Mouse (Mus musculus): ENCODE results near the gene Nudt9. TPM values are rescaled to one million over a fixed set of nuclear protein-coding genes. Genes with fewer than 3 reads are reported as not detected.

Nudt9 gene
- polyA plus RNA-seq, 1 experiment, result 58.0 TPM

GRCm38 (mm10) chr5:104096078-104096938, 50.2 kb downstream of the Nudt9 start:
- Histone ChIP-seq H3K4me3 (ENCODE audit: low read depth, low read length) (no peak overlapping the region), H3K4me1 (ENCODE audit: control insufficient read depth, insufficient read depth, insufficient read length, low read length) (0 out of 2 replicates have a peak, but pooled peaks cover 3% of the 10 kb centered on the region), H3K36me3 (ENCODE audit: control insufficient read depth, insufficient read depth, low read length) (no peaks in the 10 kb centered on the region), H3K27ac (ENCODE audit: insufficient read depth, low read depth, low read length) (peak overlapping the region; percentile 80; the same call in 1 of the 2 replicates), H3K27me3 (ENCODE audit: control insufficient read depth, insufficient read depth, low read length) (no peaks in the 10 kb centered on the region)
- WGBS, result 48% methylated on average over 16 of the region's 16 CpGs
- TF ChIP-seq POLR2A (IDR thresholded peaks at IDR 0.05; ENCODE audit: low read depth, low read length), result no peak
- TF ChIP-seq CTCF (IDR thresholded peaks at IDR 0.05; ENCODE audit: extremely low read depth, insufficient read length, insufficient replicate concordance, low read depth, low read length), result no peak

GRCm38 (mm10) chr5:104101678-104102531, 55.8 kb downstream of the Nudt9 start:
- Histone ChIP-seq H3K27me3 (ENCODE audit: control insufficient read depth, insufficient read depth, low read length) (no peaks in the 10 kb centered on the region), H3K4me1 (ENCODE audit: control insufficient read depth, insufficient read depth, insufficient read length, low read length) (peaks cover 8% of the 10 kb centered on the region), H3K27ac (ENCODE audit: insufficient read depth, low read depth, low read length) (no peak overlapping the region), H3K4me3 (ENCODE audit: low read depth, low read length) (no peak overlapping the region), H3K36me3 (ENCODE audit: control insufficient read depth, insufficient read depth, low read length) (no peaks in the 10 kb centered on the region)
- TF ChIP-seq POLR2A (IDR thresholded peaks at IDR 0.05; ENCODE audit: low read depth, low read length) (no peak), CTCF (IDR thresholded peaks at IDR 0.05; ENCODE audit: extremely low read depth, insufficient read length, insufficient replicate concordance, low read depth, low read length) (no peak)
- 71% methylated on average over 10 of the region's 10 CpGs for WGBS

DNA sequence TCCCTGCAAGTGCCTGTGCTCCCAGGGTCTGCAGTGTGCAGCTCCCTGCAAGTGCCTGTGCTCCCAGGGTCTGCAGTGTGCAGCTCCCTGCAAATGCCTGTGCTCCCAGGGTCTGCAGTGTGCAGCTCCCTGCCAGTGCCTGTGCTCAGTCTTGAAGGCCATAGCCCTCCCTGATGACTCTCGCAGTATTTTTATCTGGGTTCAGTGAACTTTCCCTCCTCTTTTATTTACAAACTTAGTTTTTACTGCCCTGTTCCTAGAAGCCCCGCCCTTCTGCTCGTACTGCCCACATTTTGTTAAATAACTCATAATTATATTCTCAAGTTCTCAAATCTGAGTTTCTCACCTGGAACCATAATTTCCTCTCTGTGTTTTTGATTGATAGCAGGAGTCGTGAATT, 57.1 kb downstream of the Nudt9 start:
- H3K27ac ChIP-seq (ENCODE audit: insufficient read depth, low read depth, low read length), result no peak overlapping the region
- H3K36me3 ChIP-seq (ENCODE audit: control insufficient read depth, insufficient read depth, low read length), result no peaks in the 10 kb centered on the region
- no peak overlapping the region for H3K4me3 ChIP-seq (ENCODE audit: low read depth, low read length)
- TF ChIP-seq POLR2A (IDR thresholded peaks at IDR 0.05; ENCODE audit: low read depth, low read length) (no peak), CTCF (IDR thresholded peaks at IDR 0.05; ENCODE audit: extremely low read depth, insufficient read length, insufficient replicate concordance, low read depth, low read length) (no peak)
- WGBS, result 16% methylated on average over 4 of the region's 4 CpGs
- no peaks in the 10 kb centered on the region for H3K27me3 ChIP-seq (ENCODE audit: control insufficient read depth, insufficient read depth, low read length)
- H3K4me1 ChIP-seq (ENCODE audit: control insufficient read depth, insufficient read depth, insufficient read length, low read length), result peaks cover 8% of the 10 kb centered on the region

DNA sequence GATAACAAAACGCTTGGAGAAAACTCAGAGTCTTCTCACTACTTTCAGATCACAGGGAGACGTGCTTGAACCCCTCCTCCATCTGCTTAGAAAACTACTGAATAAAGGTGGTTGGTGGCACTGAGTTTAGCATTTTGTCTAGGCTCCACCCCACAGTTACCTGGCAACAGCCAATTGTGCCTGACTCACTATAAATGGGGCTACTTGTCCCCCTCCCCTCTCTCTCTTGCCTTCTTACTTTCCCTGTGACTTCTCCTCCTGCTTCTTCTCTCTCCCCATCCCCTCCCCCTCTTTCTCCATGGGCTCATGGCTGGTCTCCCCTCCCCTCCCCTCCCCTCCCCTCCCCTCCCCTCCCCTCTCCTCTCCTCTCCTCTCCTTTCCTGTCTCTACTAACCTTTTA, 58.0 kb downstream of the Nudt9 start:
- peaks cover 8% of the 10 kb centered on the region for H3K4me1 ChIP-seq (ENCODE audit: control insufficient read depth, insufficient read depth, insufficient read length, low read length)
- H3K27ac ChIP-seq (ENCODE audit: insufficient read depth, low read depth, low read length), result no peak overlapping the region
- no peak for TF ChIP-seq CTCF (IDR thresholded peaks at IDR 0.05; ENCODE audit: extremely low read depth, insufficient read length, insufficient replicate concordance, low read depth, low read length)
- TF ChIP-seq POLR2A (IDR thresholded peaks at IDR 0.05; ENCODE audit: low read depth, low read length), result no peak
- no peaks in the 10 kb centered on the region for H3K36me3 ChIP-seq (ENCODE audit: control insufficient read depth, insufficient read depth, low read length)
- no peak overlapping the region for H3K4me3 ChIP-seq (ENCODE audit: low read depth, low read length)
- WGBS, result 91% methylated on average over 2 of the region's 2 CpGs
- no peaks in the 10 kb centered on the region for H3K27me3 ChIP-seq (ENCODE audit: control insufficient read depth, insufficient read depth, low read length)

- Histone ChIP-seq H3K27ac (ENCODE audit: insufficient read depth, low read depth, low read length) (peak overlapping the region; percentile 71), H3K4me1 (ENCODE audit: control insufficient read depth, insufficient read depth, insufficient read length, low read length) (peaks cover 2% of the 10 kb centered on the region; the same call in 1 of the 2 replicates), H3K27me3 (ENCODE audit: control insufficient read depth, insufficient read depth, low read length) (no peaks in the 10 kb centered on the region), H3K36me3 (ENCODE audit: control insufficient read depth, insufficient read depth, low read length) (no peaks in the 10 kb centered on the region), H3K4me3 (ENCODE audit: low read depth, low read length) (no peak overlapping the region)
- WGBS, result 79% methylated on average over 11 of the region's 11 CpGs
- TF ChIP-seq CTCF (IDR thresholded peaks at IDR 0.05; ENCODE audit: extremely low read depth, insufficient read length, insufficient replicate concordance, low read depth, low read length) (no peak), POLR2A (IDR thresholded peaks at IDR 0.05; ENCODE audit: low read depth, low read length) (no peak)
Observed at GRCm38 (mm10) chr5:104108127-104108875, 62.2 kb downstream of the Nudt9 start.

DNA sequence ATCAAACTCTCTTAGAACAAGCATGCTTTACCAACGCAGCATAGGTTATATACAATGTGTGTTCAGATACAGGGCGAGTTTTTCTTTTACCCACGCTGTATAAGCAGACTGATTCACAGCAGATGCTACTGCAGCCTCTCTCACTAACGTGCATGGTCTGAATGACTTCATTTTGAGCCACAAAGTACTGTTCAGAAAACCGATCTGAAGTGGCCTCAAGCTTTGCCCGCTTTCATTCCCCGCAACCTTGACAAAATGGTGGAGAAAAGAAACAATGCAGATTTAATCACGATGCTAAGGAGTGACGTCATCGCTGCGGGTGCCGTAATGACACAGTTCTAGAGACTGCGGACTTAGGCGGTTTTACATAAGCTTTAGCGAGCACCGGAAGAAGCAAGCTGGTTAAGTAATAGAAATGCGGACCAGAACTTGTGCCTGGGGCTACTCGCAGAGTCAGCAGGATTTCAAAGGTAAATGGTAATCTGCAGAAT, 62.8 kb downstream of the Nudt9 start:
- WGBS, result 31% methylated on average over 18 of the region's 18 CpGs

More for the DNA sequence above, 62.8 kb downstream of the Nudt9 start:
- H3K4me3 ChIP-seq (ENCODE audit: low read depth, low read length), result no peak overlapping the region; the same call in 1 of the 2 replicates
- TF ChIP-seq CTCF (IDR thresholded peaks at IDR 0.05; ENCODE audit: extremely low read depth, insufficient read length, insufficient replicate concordance, low read depth, low read length), result no peak
- no peak for TF ChIP-seq POLR2A (IDR thresholded peaks at IDR 0.05; ENCODE audit: low read depth, low read length)
- H3K36me3 ChIP-seq (ENCODE audit: control insufficient read depth, insufficient read depth, low read length), result no peaks in the 10 kb centered on the region
- H3K4me1 ChIP-seq (ENCODE audit: control insufficient read depth, insufficient read depth, insufficient read length, low read length), result peaks cover 2% of the 10 kb centered on the region; the same call in 1 of the 2 replicates
- H3K27me3 ChIP-seq (ENCODE audit: control insufficient read depth, insufficient read depth, low read length), result no peaks in the 10 kb centered on the region
- peak overlapping the region; percentile 71 for H3K27ac ChIP-seq (ENCODE audit: insufficient read depth, low read depth, low read length)
